Mouse (Mus musculus) olfactory bulb, adult 2 months (tissue): ENCODE results near the gene Bcl9l.

Source experiments
- CTCF ChIP-seq: fragments of 200-500 bp; IDR thresholded peaks from 2 replicates; pipeline ENCODE4 v1.5.1; 2012; ENCODE audit warnings: low read depth, mild to moderate bottlenecking, low read length, moderate library complexity; ENCODE audit not compliant: insufficient read depth
- POLR2A ChIP-seq: fragments of 200-500 bp; IDR thresholded peaks from 2 replicates; pipeline ENCODE4 v1.6.1; 2012; ENCODE audit warnings: mild to moderate bottlenecking, low read depth, low read length, moderate library complexity; ENCODE audit not compliant: insufficient read depth

DNA sequence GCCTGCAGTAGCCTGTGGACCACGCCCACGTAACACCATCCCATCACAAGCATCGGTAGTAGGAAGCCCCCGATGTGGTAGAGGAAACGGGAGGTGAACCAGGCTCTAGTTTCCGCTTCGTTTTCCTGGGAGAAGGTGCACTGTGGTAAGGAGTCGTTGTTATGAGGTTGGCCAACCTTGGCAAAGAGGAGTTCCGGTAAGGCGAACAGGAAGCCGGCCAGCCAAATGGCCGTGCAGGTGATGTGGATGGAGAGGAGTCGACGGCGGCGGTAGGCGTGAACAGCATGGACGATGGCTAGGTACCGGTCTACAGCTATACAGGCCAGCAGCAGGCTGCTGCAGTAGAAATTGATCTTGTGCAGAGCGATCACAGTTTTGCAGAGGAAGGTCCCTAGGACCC lies 31.0 kb downstream of the Bcl9l start:
- TF ChIP-seq CTCF (no peak), POLR2A (no peak)
